Mouse (Mus musculus) right cerebral cortex, adult 2 months (tissue): ENCODE results near the gene Serpina10.
A peak's percentile ranks its signal among the peaks of the same experiment; 100 is the strongest.
"Not testable (repeated sequence)": the region's sequence is repeated elsewhere in the genome, so short reads cannot be mapped to it uniquely, and the experiment has no call there.

Experiments
- DNase-seq, 2 experiments: peaks; one replicate each; pipeline ENCODE4 v3.0.0; 2021 to 2022; ENCODE audit warnings: low spot score in 2 of 2

The Serpina10 gene

GRCm38 (mm10) chr12:103615141-103615540 is 16.1 kb downstream of the Serpina10 start:
- DNase-seq = no peak

- no peak for DNase-seq
These were observed 29.4 kb downstream of the Serpina10 start for GRCm38 (mm10) chr12:103601839-103602238.

GRCm38 (mm10) chr12:103600364-103600763 is 30.9 kb downstream of the Serpina10 start:
- DNase-seq = no peak

GRCm38 (mm10) chr12:103598411-103598810 is 32.8 kb downstream of the Serpina10 start:
- no peak for DNase-seq

GRCm38 (mm10) chr12:103583771-103584170 is 47.5 kb downstream of the Serpina10 start:
- no peak for DNase-seq

GRCm38 (mm10) chr12:103578148-103578547 is 53.1 kb downstream of the Serpina10 start:
- not testable (repeated sequence) for DNase-seq

- DNase-seq = no peak
These were observed 61.6 kb downstream of the Serpina10 start for GRCm38 (mm10) chr12:103569690-103570089.

GRCm38 (mm10) chr12:103567129-103567528 is 64.1 kb downstream of the Serpina10 start:
- DNase-seq = peak in 1 of 2 experiments; percentile 13

GRCm38 (mm10) chr12:103565151-103565550 is 66.1 kb downstream of the Serpina10 start:
- peak in 1 of 2 experiments; percentile 21 for DNase-seq
